Mouse (Mus musculus) frontal cortex, postnatal 36 days (tissue): Measurements from ENCODE around the gene St6galnac4.
A peak's percentile ranks its signal among the peaks of the same experiment; 100 is the strongest.

Source experiments
- DNase-seq, 2 experiments: peaks; one replicate each; pipeline ENCODE4 v3.0.0; 2022; ENCODE audit warnings: low spot score in 2 of 2

The St6galnac4 gene

DNA sequence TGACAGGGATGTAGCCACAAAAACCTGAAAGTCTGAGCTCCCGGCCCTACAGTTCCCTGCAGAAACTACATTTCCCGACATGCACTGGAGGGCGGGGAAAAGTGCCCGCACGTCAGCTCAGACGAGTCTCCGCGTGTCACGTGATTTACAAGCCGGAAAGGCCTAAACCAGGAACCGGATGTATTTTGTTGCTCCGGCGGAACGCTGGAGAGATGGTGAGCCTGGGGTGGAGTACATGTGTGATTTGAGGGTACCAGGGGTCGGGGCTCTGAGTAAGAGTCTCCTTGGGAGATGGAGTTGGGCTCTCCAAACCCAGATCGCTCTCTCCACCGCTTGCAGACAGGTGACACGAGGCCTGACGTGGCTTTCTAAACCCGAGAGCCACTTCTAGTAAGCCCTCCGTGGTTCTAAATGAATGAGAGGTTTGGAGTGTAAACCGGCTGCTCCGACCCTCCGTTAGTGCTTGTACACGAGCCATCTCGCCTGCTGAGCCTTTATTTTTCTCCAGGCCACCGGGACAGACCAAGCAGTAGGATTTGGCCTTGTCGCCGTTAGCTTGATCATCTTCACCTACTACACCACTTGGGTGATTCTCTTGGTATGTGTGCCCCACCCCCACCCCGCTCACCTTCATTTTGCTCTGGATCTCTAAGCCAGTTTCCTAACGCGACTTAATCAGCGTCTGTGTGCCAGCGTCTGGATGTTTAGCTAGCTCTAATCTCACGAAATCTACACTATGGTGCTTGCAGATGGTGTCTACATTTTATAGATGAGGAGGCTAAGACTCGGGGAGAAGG lies 16.0 kb upstream of the St6galnac4 start, which contains the start of gene Dpm2:
Gene Dpm2, plus strand, starts transcription at position 161 of the 797 bp plus-strand sequence.
- peak; percentile 89 to 94 for DNase-seq

DNA sequence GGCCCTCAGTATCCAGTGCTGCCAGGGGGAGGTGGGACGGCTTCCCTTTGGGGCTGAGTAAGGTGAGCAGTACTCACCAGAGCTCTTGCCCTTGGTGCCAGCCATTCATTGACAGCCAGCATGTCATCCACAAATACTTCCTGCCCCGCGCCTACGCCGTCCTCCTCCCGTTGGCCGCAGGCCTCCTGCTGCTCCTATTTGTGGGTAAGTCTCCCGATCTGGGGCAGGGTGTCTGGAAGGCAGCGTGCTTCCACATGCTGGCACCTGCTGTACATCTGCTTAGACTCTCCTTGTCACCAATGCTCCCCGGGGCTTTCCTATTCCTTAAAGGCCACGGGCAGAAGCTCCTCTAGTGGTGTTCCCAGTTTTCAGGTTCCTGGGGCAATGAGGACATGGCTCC lies 14.7 kb upstream of the St6galnac4 start:
- no peak for DNase-seq

DNA sequence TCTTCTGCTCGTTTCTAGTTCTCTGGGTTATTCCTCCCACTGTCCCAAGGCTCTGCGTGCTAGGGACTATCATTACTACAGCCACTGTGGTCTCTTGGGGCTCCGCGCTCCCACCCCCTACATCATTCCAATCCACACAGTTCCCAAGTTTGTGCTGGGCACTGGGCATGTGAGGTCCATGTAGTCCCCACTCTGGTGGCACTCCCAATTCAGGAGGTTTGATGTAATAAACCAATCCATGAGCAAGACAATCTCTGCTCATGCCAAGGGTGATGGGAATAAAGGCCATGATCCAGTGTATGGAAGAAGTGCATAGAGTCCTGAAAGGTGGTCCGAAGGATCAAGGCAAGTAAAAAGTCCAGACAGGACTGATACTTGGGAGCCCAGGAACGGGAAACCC lies 12.4 kb upstream of the St6galnac4 start, which contains the start of gene Pip5kl1:
Gene Pip5kl1, plus strand, starts transcription at position 301 of the 400 bp plus-strand sequence.
- DNase-seq = no peak

DNA sequence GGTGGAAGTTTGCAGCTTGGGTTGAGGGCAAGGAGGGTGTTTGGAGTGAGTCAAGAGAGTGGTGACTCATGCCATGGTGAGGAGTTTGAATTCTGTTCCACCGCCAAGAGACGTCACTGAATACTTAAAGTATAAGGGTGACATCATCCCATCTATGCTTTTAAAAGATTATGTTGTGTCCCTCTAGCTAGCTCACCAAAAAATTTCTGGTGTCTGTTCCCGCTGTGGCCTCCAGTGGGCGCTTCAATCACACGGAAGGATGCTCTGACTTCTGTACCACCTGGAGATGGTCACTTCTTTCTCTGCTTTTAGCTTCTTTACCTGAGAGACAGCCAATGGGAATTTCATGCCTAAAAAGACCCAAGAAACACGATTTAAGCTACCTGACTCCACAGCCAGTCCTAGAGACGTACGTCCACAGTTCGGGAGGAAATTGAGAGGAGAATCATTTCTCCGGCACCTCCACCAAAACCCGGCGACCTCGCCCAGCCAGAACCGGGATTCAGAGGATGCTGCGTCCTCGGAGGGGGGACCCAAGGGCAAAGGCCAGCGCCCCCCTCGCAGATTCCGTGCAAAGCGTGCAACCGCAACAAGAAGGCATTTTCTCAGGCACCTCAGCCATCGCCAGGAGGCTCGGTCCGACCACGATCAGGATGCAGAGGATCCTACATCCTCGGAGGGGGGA lies 11.9 kb upstream of the St6galnac4 start:
- DNase-seq = peak; percentile 84 to 87

DNA sequence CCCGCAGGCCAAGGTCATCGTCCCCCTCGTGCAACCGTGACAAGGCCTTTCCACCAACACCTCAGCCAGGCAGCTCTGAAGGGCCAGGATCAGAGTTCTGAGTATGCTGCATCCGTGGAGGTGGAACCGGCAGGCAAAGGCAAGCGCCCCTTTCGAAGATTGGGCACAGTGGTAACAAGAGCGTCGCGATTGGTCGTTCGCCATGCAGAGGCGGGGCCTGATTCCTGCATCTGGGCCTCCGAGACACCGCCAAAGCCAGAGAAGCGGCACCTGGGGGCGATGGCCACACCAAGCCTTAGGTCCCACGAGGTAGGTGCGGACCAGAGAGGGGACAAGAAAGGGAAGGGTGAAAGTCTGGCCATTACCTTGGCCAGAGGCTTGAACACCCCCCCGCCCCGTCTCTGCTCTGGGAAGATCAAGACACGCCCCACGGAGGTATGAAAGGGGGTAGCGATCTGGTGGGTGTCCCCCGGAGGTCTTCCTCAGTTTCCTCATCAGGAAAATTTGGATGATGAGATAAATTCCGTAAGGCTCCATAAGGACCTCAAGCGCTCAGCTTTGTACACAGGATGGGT lies 11.2 kb upstream of the St6galnac4 start, which contains the start of gene 9430097D07Rik:
Gene 9430097D07Rik, minus strand, starts transcription at position 99 of the 575 bp plus-strand sequence.
- DNase-seq = peak; percentile 74 to 84

DNA sequence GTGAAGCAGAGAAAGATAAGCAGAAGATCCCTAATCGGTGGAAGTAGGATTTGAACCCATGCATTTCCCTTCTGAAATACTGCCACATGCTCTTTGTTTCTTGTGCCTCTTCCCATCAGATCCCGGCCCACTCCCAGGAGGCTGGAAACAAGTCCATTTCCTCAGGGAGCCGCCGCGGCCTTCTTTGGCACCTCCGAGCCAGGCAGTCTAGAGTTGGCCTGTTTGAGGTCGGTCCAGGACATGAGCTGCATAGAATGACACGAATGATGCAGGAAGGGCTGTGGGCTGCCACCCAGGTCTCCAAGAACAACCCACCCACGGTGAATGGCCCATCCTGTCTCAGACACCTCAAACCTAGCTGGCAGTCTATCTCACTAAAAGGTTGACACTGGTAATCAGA lies 10.4 kb upstream of the St6galnac4 start:
- no peak for DNase-seq

DNA sequence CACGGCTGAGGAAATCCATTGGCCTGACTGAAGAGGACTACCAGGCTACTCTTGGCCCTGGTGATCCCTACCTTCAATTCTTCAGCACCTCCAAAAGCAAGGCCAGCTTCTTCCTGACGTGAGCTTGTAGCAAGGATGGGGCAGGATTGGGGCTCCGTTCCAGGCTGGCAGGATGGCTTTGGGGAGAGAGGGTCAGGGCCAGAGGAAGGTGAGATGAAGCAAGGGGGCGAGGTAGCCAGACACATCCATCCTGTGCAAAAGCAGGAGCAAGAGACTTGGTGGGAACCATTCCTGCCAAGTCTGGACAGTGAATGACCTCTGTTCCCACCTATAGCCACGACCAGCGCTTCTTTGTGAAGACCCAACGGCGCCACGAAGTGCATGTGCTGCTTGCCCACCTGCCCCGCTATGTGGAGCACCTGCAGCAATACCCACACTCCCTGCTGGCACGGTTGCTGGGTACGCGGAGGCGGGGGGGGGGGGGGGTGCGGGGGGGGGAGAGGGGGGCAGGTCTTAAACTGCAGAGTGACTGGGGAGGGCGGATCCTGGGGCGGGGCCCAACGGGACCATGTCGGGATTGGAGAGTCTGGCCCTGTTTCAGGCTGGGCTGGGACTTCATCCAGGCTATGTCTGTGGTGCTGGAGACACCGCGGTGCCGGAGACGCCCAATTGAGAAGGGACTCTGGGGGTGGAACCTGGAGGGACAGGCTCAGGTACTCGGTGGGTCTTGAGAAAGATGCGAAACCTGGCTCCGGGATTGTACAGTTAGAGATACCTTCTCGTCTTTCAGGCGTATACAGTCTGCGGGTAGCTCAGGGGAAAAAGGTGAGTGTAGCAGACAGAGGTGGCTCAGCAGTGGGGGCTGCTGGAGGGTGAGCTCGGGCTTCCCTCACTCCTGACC lies 8.5 kb upstream of the St6galnac4 start:
- no peak for DNase-seq

DNA sequence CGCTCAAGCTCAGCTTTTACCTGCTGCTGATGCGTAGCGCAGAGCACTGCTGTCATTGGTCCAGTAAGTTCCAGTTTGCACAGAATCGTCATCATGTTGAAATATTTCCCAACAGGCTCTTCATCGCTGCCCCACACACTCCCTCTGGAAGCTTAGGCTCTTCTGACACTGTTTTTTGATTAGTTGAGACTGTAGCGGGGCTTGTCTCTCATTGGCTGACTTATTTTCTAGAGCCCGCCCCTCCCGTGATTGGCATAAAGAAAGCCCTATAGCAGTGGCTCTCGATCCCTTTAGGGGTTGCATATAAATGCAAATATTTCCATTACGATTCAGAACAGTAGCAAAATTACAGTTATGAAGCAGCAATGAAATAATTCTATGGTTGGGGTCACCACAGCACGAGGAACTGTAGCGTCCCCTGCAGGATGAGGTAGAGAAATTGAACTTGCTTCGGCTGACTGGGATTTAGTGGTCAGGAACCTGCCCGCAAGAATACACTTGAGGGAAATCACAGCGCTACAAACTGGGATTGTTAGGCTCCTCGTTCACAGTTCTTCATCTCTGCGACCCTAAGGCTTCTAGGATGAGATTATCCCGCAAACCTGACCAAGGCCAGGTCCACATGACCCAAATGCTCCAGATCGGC lies 5.3 kb upstream of the St6galnac4 start:
- DNase-seq = peak; percentile 75 to 91

DNA sequence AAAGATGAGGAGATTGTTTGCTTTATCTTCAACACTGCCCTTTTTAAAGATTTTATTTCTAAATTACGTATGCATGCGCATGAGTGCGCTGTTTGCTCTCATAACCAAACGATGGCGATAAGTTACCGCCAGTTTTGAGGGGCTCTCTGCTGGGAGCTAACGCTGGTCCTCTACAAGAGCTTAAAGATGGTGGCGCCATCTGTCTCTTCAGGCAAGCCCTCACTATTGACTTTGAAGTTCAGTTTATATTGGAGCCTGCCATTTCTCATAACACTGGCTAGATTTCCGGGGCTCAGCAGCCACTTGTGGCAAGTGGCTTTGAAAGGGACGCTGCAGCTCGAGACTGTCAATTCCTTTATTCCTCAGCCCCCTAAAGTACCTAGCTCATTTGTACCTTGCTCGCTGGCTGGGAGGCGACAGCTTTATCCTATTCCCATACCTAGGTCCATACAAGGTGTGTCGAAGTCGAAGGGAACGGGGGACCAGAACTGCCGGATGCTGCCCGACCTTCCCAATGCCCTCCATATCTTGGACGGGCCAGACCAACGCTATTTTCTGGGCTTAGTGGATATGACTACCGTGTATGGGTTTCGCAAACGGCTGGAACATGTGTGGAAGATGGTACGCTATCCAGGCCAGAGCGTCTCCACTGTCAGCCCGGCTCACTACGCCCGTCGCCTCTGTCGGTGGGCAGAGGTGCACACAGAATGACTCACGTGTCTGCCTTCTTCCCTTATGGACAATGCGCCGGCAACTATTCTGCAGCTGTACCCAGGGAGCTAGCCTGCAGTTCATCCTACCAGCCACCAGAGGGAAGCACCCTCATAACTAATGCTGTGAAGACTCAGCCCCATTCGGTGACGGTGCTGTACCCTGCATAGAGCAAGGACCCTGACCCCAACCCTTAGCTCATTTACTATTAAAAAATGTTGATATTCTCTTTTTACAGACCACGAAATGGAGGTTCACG lies 3.8 kb upstream of the St6galnac4 start:
- DNase-seq = peak; percentile 82 to 94

DNA sequence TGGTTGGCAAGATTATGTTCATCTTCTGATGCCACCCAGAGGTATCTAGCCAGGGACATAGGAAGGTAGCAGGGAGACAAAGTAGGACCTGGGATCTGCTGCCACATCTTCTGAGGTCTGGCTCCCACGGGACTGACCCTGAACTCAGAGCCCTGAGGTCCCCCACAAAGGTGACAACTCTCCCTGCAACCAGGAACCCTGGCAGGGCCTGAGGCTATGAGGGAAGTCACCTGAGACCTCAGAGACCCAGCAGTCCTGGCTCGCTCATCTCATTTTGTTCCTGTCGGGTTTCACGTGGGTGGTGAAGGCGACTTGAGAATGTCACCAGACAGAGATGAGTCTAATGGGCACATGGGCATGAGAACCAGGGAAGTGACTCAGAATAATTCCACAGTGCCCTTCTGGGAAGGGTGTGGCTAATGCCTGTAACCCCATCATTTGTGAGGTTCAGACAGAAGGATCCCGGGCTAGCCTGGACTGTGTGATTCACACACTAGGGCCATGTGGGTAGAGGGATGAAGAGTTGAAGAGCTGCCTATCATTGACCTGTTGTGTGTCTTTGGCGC lies 1.7 kb upstream of the St6galnac4 start:
- no peak for DNase-seq

DNA sequence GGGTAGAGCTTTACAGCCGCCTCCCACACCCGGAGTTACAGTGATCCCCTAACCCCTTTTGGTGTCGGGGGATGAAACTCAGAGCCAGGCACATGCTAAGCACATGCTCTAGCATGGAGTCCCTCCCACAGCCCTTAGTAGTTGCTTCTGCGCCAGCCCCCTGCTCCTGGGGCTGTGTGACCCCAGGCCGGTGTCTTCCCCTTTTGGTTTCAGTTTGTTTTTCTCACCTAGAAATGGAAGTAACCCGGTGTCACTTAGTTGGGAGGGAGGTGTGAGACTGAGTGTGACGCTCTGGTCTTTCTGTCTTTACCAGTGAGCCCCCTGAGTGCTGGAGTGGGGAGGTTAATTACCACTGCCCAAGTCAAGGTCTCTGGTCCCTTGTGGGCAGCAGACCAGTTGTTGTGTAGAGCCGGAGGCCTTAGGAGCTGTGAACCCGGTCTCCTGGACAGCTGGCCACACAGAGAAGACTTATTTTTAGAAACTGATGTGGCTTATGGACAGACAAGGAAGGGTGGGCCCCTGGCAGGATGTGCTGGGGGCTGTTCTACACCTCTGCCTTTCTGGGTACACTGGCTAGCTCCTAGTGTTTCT lies 931 bp downstream of the St6galnac4 start:
- no peak for DNase-seq

DNA sequence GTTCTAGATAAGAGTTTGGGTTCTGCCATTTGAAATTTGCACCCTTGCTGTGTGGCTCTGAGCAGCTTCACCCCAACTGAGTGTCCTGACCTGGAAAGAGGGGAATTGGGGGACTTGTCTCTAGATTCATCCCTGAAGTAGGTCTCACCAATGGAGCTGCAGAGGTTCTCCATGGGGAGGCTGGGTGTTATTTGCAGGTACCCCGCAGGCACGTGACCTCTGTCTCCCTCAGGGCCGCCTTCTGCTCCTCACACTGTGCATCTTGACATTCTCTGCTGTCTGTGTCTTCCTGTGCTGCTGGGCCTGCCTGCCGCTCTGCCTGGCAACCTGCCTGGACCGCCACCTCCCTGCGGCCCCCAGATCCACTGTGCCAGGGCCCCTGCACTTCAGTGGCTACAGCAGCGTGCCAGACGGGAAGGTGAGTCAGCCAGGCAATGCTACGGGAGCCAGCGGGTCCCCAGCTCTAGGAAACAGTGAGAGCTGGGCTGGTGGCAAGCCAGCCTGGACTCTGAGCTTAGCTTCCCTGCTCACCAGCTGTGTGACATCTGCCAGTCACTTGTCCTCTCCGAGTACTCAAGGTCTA lies 2.4 kb downstream of the St6galnac4 start:
- DNase-seq = peak; percentile 68 to 69

DNA sequence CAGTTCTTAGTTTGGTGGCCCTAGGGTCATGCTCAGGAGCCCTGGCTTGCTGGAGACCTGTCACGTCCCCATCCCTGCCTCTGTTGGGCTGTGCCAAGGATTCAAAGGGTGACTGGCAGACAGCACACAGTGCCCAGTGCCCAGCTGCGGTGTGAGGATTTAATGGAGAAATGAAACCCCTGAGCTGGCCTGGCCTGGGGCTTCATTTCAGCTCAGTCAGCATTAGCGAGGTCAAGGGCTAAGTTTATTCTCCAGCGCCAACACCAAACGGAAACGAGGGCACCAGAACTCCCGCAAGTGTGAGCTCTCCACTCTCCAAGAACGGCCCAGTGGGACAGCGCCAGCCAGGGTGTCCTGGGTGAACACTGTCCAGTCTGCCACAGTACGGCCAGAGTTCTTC lies 3.3 kb downstream of the St6galnac4 start:
- no peak for DNase-seq

DNA sequence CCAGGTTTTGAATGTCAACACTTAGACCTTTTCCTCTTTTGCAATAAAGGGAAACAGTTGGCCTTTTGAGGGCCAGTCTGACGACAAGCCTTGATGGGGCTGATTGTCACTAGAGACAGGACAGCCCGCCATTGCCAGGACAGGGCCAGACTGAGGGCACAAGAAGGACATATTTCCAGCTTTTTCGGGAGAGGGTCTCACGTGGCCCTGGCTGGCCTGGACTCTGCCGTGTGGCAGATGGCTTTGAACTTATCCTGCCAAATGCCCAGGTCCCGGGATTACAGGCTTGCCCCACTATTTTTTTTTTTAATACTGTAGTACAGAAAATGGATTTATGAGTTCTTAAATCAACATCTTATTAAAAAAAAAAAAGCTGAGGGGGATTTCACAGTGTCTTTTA lies 4.4 kb downstream of the St6galnac4 start:
- no peak for DNase-seq

DNA sequence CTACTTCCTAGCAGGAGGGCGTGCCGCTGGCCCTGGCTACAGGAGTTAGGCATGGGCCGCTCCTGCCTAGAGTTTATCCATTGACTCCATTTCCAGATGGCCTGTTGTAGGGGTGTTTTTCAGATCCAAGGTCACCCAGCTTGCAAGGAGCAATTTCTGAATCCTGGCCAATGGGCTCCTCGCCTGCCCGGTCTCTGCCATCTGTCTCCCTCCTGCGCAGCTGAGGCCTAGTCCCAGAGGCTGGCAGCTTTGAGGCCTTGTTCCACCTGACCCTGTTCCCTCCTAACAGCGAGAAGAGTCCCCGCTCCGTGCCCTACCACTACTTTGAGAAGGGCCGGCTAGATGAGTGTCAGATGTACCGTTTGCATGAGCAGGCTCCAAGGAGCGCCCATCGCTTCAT lies 9.8 kb downstream of the St6galnac4 start:
- no peak for DNase-seq

DNA sequence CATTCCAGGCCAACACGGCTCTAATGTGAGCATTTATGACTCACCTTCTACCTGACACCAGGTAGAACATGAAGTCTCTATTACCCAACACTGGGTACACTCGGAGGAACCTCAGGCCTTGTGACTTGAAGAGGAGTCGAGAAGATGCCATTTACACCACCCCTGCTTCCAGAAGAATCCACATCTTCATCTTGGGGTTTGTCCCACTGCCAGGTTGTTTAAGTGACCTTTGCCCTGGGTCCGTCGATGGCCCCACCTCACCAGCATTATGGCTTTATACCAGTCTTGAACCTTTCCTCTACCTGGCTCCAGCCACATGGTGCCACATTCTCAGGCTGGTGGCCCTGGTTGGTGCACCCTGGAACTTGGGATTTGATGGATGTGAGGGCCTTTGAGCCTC lies 10.4 kb downstream of the St6galnac4 start:
- DNase-seq = no peak

DNA sequence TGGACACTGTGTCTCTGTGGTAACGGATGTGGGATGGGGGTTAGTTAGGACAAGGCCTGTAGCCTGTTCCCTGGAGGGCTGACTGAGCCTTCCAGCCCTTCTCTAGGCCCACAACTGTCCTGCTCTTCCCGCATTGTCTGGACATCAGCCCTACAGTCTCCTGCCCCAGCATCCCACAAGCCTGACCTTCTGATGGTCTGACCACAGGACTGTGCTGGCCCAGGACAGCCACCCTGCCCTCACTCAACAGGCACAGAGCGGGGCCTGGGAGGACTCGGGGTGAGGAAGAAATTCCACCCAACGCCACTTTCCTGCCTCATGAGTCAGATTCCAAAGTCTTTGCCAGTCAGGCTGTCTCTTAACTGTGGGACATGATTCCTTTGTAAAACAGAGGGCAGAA lies 10.8 kb downstream of the St6galnac4 start:
- DNase-seq = no peak

DNA sequence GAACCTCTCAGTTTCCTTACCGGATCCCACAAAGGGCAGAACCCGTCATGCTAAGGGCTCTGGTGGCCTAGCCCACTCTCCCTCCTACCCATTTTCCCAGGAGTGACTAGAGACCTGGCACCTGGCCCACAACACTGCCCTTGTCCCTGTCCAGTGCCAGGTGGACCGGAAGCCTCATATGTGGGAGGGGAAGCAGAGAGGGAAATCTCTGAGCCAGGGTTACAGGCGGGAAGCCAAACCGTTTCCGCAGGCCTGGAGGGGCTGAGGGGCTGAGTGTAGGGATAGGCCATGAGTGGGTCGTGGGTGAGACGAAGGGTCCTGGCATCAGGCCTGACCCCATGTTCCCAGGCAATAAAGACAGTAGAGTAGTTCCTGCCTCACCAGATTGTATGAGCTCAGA lies 11.6 kb downstream of the St6galnac4 start:
- no peak for DNase-seq

DNA sequence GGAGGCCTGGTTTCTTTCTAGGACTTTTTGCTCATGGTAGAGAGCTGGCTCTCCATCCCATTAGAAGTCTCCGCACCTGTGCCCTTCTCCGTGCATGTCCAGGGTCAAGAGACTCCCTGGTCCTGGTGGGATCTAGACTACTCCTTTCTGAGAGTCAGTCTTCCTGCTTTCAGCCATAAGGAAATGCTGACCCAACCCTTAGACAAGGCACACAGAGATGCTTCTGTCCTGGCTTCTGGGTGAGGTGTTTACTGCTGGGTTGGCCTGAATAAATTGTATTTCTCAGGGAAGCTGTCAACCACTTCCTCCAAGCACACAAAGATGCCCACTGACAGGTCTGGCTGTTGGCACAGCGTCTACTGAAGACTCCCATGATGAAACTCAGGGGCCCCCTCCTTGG lies 12.5 kb downstream of the St6galnac4 start, which contains the start of gene St6galnac6:
Gene St6galnac6, plus strand, starts transcription at position 301 of the 400 bp plus-strand sequence.
- DNase-seq = no peak
